Mouse (Mus musculus) hindbrain, embryonic 14.5 days (tissue): ENCODE measurements at regions not wholly inside any gene's neighbourhood (a gene's known extent, or its start where the extent isn't known, plus 50 kb on each side); places are given as distances from the start of the nearest gene placed in this dataset.

ENCODE experiments used
- ATAC-seq: fragments of 200-750 bp; cut with Nextera tagmentation; 2 replicates; pipeline ENCODE4 v1.8.0; 2017; ENCODE audit warnings: moderate number of reproducible peaks, mild to moderate bottlenecking, moderate TSS enrichment, moderate library complexity; ENCODE audit not compliant: low FRiP score
- DNase-seq: peaks from one replicate; pipeline ENCODE4 v3.0.0-alpha.2; 2015; ENCODE audit warnings: low spot score
- H3K27ac ChIP-seq: fragments of 300-500 bp; sonication (generic); 2 replicates; pipeline ENCODE4 v1.5.1; 2014; ENCODE audit warnings: mild to moderate bottlenecking, moderate library complexity
- H3K27me3 ChIP-seq: fragments of 300-500 bp; sonication (generic); 2 replicates; pipeline ENCODE4 v1.6.1; 2014; ENCODE audit warnings: mild to moderate bottlenecking, low read length, mixed read lengths; ENCODE audit not compliant: control insufficient read depth, insufficient read depth
- H3K36me3 ChIP-seq: fragments of 300-500 bp; sonication (generic); replicated peaks from 2 replicates; pipeline ENCODE4 v1.6.1; 2014; ENCODE audit not compliant: control insufficient read depth, insufficient read depth
- H3K4me1 ChIP-seq: fragments of 300-500 bp; sonication (generic); replicated peaks from 2 replicates; pipeline ENCODE4 v1.6.1; 2014; ENCODE audit warnings: antibody characterized with exemption, low read length, mixed read lengths; ENCODE audit not compliant: control insufficient read depth, insufficient read depth
- H3K4me2 ChIP-seq: fragments of 300-500 bp; sonication (generic); replicated peaks from 2 replicates; pipeline ENCODE4 v1.6.1; 2014; ENCODE audit warnings: mild to moderate bottlenecking, moderate library complexity
- H3K4me3 ChIP-seq: fragments of 300-500 bp; sonication (generic); replicated peaks from 2 replicates; pipeline ENCODE4 v1.5.1; 2014; ENCODE audit warnings: mild to moderate bottlenecking, low read length
- H3K9ac ChIP-seq: fragments of 300-500 bp; sonication (generic); 2 replicates; pipeline ENCODE4 v1.6.1; 2014
- H3K9me3 ChIP-seq: fragments of 300-500 bp; sonication (generic); 2 replicates; pipeline ENCODE4 v1.6.1; 2016; ENCODE audit warnings: low read length; ENCODE audit not compliant: control insufficient read depth
- WGBS: fragments of 180-500 bp; shearing (Covaris S2); extraction: QIAGEN DNeasy Blood & Tissue Kit; methylation state at CpG from one replicate; pipeline ENCODE4 v1.1.7; 2014; 5-methylcytosine and 5-hydroxymethylcytosine counted together

DNA sequence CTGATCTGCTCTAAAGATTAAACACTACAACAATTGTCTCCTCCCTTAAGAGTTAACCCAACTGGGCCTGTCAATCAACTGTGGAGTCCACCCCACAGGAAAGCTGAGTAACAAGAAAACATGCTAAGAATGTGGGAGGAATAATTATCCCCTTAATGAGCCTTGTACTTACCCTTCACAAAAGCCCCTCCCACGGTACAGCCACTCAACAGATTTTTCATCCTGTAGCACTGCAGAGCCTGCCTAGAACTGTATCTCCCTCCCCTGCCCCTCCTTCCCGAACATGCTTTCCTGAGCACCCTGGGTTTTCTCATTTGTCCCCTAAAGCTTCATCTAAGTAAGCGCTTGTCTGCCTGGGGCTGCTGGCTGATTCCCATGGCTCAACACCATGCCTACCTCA lies 113.5 kb upstream of the Usp24 start:
- WGBS: 26% methylated on average over 3 of the region's 3 CpGs
- Histone ChIP-seq H3K27ac (no peak overlapping the region), H3K9me3 (no peaks in the 10 kb centered on the region), H3K9ac (no peak overlapping the region), H3K4me2 (no peak overlapping the region), H3K4me3 (no peak overlapping the region), H3K36me3 (no peaks in the 10 kb centered on the region), H3K27me3 (no peaks in the 10 kb centered on the region), H3K4me1 (peaks cover 12% of the 10 kb centered on the region; the same call in 1 of the 2 replicates)
- ATAC-seq (0 out of 2 replicates have a peak, but pooled peaks have one; percentile 32), DNase-seq (no peak)

DNA sequence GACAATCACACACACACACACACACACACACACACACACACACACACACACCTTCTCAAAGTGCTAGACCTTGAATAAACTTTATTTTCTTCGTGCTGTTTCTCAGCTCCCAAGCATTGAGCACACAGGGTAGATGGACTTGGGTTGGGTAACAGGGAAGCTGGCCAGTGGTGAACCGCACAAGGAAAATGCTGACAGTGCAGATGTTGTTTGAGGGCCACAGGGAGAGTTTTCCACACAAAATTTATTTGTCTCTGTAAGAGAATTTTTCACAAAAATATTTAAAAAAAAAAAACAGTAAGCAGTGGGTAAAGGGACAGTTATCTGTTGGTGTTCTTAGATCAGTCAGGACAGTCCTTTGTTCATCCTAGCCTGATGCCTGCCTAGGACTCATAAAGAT lies 110.8 kb upstream of the Usp24 start:
- DNase-seq (no peak), ATAC-seq (no peak)
- Histone ChIP-seq H3K27ac (no peak overlapping the region), H3K4me2 (no peak overlapping the region), H3K4me1 (peaks cover 3% of the 10 kb centered on the region; the same call in 1 of the 2 replicates), H3K9ac (no peak overlapping the region), H3K4me3 (no peak overlapping the region), H3K9me3 (no peaks in the 10 kb centered on the region), H3K36me3 (no peaks in the 10 kb centered on the region), H3K27me3 (no peaks in the 10 kb centered on the region)
- WGBS: 93% methylated on average over 2 of the region's 2 CpGs

DNA sequence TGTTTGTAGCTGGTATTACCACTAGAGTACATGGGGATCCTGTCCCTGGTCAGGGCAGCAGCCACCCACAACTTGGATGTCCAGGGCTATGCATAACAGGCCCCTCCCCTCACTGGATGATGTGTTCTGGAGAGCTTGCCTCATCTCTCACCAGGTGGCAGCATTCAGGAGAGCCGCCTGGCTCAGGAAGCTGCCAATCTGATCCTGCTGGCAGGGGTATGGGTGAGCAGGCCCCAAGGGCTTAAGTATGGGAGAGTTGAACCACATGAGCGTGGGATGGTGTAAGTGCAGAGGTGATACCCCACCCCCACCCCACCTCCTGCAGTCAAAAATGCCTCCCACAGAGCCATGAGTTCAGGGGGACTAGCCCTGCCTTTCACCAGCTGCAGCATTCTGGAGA lies 110.0 kb upstream of the Usp24 start:
- Histone ChIP-seq H3K4me2 (no peak overlapping the region), H3K27ac (no peak overlapping the region), H3K36me3 (no peaks in the 10 kb centered on the region), H3K4me3 (no peak overlapping the region), H3K9me3 (no peaks in the 10 kb centered on the region), H3K4me1 (no peaks in the 10 kb centered on the region), H3K9ac (no peak overlapping the region), H3K27me3 (no peaks in the 10 kb centered on the region)
- DNase-seq: no peak
- ATAC-seq: no peak
- WGBS: 52% methylated on average over 2 of the region's 2 CpGs

DNA sequence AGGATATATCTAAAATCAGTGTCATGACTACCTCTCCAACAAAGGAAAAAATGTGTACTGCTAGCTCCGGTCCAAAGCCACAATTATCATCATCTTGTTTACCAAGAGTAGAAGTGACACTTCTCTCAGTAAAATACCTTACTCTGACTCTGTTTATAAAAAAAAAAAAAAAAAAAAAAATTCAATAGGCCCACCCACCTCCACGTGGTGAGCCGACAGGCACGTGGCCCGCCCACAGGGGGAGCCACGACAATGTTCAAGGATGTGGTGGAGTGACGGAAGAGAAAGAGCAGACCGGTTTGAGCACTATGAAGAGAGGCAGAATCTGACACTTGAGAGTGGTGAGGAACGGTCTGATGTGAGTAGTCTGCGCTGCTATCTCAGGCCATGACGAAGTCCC lies 106.5 kb upstream of the Usp24 start:
- Histone ChIP-seq H3K36me3 (no peaks in the 10 kb centered on the region), H3K4me2 (no peak overlapping the region), H3K9ac (no peak overlapping the region), H3K27ac (no peak overlapping the region), H3K9me3 (no peaks in the 10 kb centered on the region), H3K27me3 (no peaks in the 10 kb centered on the region), H3K4me1 (no peaks in the 10 kb centered on the region), H3K4me3 (no peak overlapping the region)
- DNase-seq (no peak), ATAC-seq (no peak)
- WGBS: 85% methylated on average over 11 of the region's 11 CpGs

DNA sequence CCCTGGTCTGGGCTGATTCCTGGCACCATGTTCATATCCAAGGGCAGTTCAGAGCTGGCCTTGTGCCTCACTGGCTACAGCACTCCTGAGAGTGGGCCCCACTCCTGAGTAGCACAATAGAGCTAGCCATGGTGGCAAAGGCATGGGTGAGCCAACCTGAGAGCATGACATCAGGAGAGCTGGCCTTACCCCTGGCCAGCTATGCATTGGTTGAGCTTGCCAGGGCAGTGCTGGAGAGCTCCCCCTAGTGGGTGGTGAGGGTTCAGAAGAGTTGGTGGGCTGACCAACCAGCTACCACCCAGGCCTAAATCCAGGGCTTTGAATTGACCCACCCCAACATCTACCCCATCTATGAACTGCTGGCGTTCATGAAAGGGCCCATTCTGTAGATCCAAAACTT lies 106.0 kb upstream of the Usp24 start:
- no peaks in the 10 kb centered on the region for H3K4me1 ChIP-seq
- H3K9ac ChIP-seq: no peak overlapping the region
- WGBS: 100% methylated on average over 1 of the region's 1 CpGs
- no peaks in the 10 kb centered on the region for H3K36me3 ChIP-seq
- no peak overlapping the region for H3K27ac ChIP-seq
- H3K27me3 ChIP-seq: no peaks in the 10 kb centered on the region
- H3K9me3 ChIP-seq: no peaks in the 10 kb centered on the region
- H3K4me3 ChIP-seq: no peak overlapping the region
- no peak overlapping the region for H3K4me2 ChIP-seq
- DNase-seq (no peak), ATAC-seq (no peak)

DNA sequence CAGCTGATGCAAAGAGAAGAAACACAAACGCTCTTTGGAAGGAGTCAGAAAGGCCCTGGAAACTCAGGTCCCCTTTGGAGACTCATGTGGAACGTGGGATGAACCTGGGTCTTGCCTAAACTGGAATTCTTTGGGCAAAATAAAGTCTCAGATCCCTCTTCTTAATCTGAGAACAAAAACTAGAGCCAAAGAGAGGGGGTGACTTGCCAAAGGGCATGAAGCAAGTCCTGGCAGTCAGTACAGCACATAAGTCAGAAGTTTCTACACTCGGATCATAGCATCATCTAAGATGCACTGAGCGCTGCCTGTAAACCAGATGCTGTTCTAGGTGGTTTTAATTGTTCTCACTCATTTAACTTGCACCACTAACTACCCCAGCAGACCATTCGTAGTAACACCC lies 101.8 kb upstream of the Usp24 start:
- Histone ChIP-seq H3K4me2 (no peak overlapping the region), H3K27me3 (no peaks in the 10 kb centered on the region), H3K36me3 (no peaks in the 10 kb centered on the region), H3K9me3 (no peaks in the 10 kb centered on the region), H3K27ac (no peak overlapping the region), H3K4me1 (no peaks in the 10 kb centered on the region), H3K4me3 (no peak overlapping the region), H3K9ac (no peak overlapping the region)
- WGBS: 85% methylated on average over 5 of the region's 5 CpGs
- DNase-seq (no peak), ATAC-seq (no peak)

DNA sequence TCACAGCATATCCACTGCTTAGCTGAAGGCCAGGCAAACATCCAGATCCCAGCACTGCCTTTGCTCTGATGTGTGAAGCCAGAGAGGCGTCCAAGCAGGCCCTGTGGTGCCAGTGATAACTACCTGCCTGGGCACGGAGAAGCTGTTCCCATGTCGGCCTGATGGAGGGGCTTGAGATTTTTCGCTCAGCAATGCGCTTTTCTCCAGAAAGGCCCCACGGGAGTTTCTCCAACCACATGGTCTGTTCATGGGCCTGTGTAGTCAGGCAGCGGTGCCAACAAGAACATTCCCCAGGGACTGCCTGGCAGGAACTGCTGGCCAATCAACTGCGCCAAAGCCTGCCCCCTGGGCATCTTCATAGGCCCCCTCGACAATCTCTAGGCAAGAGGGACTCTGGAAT lies 95.4 kb upstream of the Usp24 start:
- DNase-seq (no peak), ATAC-seq (no peak)
- WGBS: 70% methylated on average over 9 of the region's 9 CpGs
- no peaks in the 10 kb centered on the region for H3K9me3 ChIP-seq
- H3K27ac ChIP-seq: no peak overlapping the region
- no peak overlapping the region for H3K4me3 ChIP-seq
- H3K4me2 ChIP-seq: no peak overlapping the region
- H3K4me1 ChIP-seq: no peaks in the 10 kb centered on the region
- H3K27me3 ChIP-seq: no peaks in the 10 kb centered on the region
- H3K9ac ChIP-seq: no peak overlapping the region
- no peaks in the 10 kb centered on the region for H3K36me3 ChIP-seq

DNA sequence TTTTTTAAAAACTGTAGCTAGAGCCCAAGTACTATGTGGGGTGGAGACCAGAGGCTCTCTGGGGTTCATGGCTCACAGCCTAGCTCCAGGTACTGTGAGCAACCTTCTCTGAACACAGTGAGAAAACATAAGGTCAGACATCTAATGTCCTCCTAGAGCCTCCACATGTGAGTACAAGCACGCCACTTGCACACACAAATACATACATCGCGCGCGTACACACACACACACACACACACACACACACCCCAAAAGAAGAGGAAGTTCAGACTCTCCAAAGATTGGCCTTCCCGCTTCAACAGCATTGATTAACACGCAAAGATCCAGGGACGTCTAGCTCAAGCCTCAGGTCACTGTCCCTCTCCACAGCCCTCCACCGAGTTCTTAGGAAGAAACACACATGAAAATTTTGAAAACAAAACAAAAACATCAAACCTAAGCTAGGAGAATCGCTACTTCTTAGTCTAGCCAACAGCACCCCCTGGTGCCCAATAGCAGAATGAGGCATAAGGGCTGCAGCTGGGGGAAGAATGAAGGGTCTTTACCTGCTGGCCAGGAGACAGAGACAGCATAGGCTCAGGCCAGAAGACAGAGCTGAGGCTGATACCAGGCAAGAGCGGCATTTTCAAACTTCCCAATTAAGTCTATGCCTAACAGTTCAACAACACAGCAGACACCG lies 90.7 kb upstream of the Usp24 start:
- H3K4me2 ChIP-seq: no peak overlapping the region
- WGBS: 58% methylated on average over 12 of the region's 12 CpGs
- no peak overlapping the region for H3K27ac ChIP-seq
- ATAC-seq (0 out of 2 replicates have a peak, but pooled peaks have one; percentile 42), DNase-seq (peak; percentile 85)
- H3K9ac ChIP-seq: no peak overlapping the region
- H3K4me1 ChIP-seq: no peaks in the 10 kb centered on the region
- no peaks in the 10 kb centered on the region for H3K27me3 ChIP-seq
- H3K9me3 ChIP-seq: no peaks in the 10 kb centered on the region
- H3K36me3 ChIP-seq: no peaks in the 10 kb centered on the region
- no peak overlapping the region for H3K4me3 ChIP-seq

DNA sequence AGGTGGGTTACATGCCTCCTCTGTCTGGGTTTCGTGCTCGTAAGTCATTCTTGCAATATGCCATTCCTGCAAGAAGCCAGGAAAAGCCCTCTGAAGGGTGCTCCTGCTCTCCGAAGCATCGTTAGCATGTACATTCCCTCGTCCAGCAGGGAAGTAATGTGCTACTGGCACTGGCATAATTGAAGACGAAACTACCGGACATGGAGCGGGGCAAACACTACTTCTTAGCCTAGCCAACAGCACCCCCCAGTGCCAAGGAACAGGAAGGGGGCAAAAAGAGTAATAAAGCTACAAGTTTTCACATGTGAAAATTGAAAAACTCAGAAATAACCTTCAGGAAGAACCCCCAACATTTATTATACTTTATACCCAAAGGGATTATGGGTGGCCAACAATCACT lies 88.6 kb upstream of the Usp24 start:
- Histone ChIP-seq H3K27ac (no peak overlapping the region), H3K4me1 (no peaks in the 10 kb centered on the region), H3K36me3 (no peaks in the 10 kb centered on the region), H3K4me2 (no peak overlapping the region), H3K4me3 (no peak overlapping the region), H3K9me3 (no peaks in the 10 kb centered on the region), H3K27me3 (no peaks in the 10 kb centered on the region), H3K9ac (no peak overlapping the region)
- DNase-seq (peak; percentile 40), ATAC-seq (no peak)
- WGBS: 73% methylated on average over 8 of the region's 8 CpGs

DNA sequence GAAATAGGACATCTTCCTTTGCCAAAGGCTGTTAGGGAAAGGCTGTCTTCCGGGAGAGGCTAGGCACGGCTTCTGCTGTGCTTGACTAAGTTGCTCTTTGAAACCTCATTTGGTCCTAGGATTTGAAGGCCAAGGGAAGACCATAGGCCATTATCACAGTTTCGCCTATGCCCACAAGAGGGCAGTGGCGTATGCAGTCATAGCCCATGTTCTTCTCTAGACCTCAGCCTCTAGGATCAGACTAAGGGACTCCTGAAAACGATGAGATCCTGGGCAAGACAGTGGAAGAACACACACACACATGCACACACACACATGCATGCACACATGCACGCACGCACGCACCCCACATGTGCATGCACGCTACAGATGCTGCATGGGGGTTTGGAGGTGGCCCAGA lies 87.5 kb upstream of the Usp24 start:
- no peak overlapping the region for H3K9ac ChIP-seq
- H3K36me3 ChIP-seq: no peaks in the 10 kb centered on the region
- DNase-seq (peak; percentile 86), ATAC-seq (peak; percentile 61; the same call in 1 of the 2 replicates)
- no peak overlapping the region for H3K4me3 ChIP-seq
- no peak overlapping the region for H3K27ac ChIP-seq
- no peaks in the 10 kb centered on the region for H3K9me3 ChIP-seq
- H3K4me1 ChIP-seq: no peaks in the 10 kb centered on the region
- no peaks in the 10 kb centered on the region for H3K27me3 ChIP-seq
- no peak overlapping the region for H3K4me2 ChIP-seq
- 46% methylated on average over 9 of the region's 9 CpGs for WGBS
